Mouse (Mus musculus) CD4-positive, CD25-positive, alpha-beta regulatory T cell, adult 4 months (primary cell): Measurements from ENCODE around the gene Zfp93. TPM values are rescaled to one million over a fixed set of nuclear protein-coding genes. Genes with fewer than 3 reads are reported as not detected.

ENCODE experiments used
- polyA plus RNA-seq, 2 experiments: library from polyadenylated mRNA; unstranded; fragments of 100-300 nt; shearing (Covaris generic); gene quantifications; one replicate each; pipeline ENCODE4 v1.2.1; 2017

Gene Zfp93
- polyA plus RNA-seq, 2 experiments from 2014 or later = 2.5 to 2.9 TPM

Other genes starting within 250 kb of the Zfp93 start
- gene Vmn1r183, start 217.2 kb upstream of the Zfp93 start, polyA plus RNA-seq = under 1 TPM in 1 of 2 experiments, not detected in 1; 0.05 TPM
- 10 to 100 TPM; 21.5 to 23.8 TPM for gene Zfp180, start 188.5 kb upstream of the Zfp93 start, polyA plus RNA-seq
- 1 to 10 TPM; 1.3 to 2.4 TPM for gene Zfp112, start 158.1 kb upstream of the Zfp93 start, polyA plus RNA-seq
- gene Zfp235, start 136.3 kb upstream of the Zfp93 start, polyA plus RNA-seq = 10 to 100 TPM; 13.8 to 21.0 TPM
- gene Zfp114, start 95.4 kb upstream of the Zfp93 start, polyA plus RNA-seq = 1 to 10 TPM in 1 of 2 experiments, under 1 TPM in 1; 0.73 to 1.8 TPM
- gene Zfp111, start 59.0 kb upstream of the Zfp93 start, polyA plus RNA-seq = 1 to 10 TPM in 1 of 2 experiments, under 1 TPM in 1; 0.61 to 1.3 TPM
- 1 to 10 TPM; 2.2 to 3.7 TPM for gene Zfp109, start 32.9 kb upstream of the Zfp93 start, polyA plus RNA-seq
- under 1 TPM in 1 of 2 experiments, not detected in 1; 0.70 TPM for gene Zfp108, start 15.6 kb upstream of the Zfp93 start, polyA plus RNA-seq
- 10 to 100 TPM; 19.4 to 27.8 TPM for gene Zfp61, start 30.8 kb downstream of the Zfp93 start, polyA plus RNA-seq
- gene Zfp94, start 46.2 kb downstream of the Zfp93 start, polyA plus RNA-seq = 10 to 100 TPM; 10.6 to 13.8 TPM
- gene Tescl, start 63.5 kb downstream of the Zfp93 start, polyA plus RNA-seq = not detected
- gene Lypd5, start 78.8 kb downstream of the Zfp93 start, polyA plus RNA-seq = under 1 TPM in 1 of 2 experiments, not detected in 1; 0.19 TPM
- gene Kcnn4, start 99.8 kb downstream of the Zfp93 start, polyA plus RNA-seq = 100 to 1,000 TPM; 130 to 152 TPM
- 10 to 100 TPM; 27.9 to 29.4 TPM for gene Smg9, start 129.2 kb downstream of the Zfp93 start, polyA plus RNA-seq
- gene Irgc1, start 181.9 kb downstream of the Zfp93 start, polyA plus RNA-seq = under 1 TPM; 0.35 to 0.56 TPM
- gene Plaur, start 192.1 kb downstream of the Zfp93 start, polyA plus RNA-seq = 1 to 10 TPM in 1 of 2 experiments, under 1 TPM in 1; 0.66 to 5.8 TPM
- not detected for gene Cadm4, start 211.6 kb downstream of the Zfp93 start, polyA plus RNA-seq
- under 1 TPM in 1 of 2 experiments, not detected in 1; 0.56 TPM for gene Zfp428, start 236.6 kb downstream of the Zfp93 start, polyA plus RNA-seq
- not detected for gene AC161166.1, start 242.0 kb downstream of the Zfp93 start, polyA plus RNA-seq